8 mouse cellular contexts compared by ENCODE assay signal in the genomic region with DNA sequence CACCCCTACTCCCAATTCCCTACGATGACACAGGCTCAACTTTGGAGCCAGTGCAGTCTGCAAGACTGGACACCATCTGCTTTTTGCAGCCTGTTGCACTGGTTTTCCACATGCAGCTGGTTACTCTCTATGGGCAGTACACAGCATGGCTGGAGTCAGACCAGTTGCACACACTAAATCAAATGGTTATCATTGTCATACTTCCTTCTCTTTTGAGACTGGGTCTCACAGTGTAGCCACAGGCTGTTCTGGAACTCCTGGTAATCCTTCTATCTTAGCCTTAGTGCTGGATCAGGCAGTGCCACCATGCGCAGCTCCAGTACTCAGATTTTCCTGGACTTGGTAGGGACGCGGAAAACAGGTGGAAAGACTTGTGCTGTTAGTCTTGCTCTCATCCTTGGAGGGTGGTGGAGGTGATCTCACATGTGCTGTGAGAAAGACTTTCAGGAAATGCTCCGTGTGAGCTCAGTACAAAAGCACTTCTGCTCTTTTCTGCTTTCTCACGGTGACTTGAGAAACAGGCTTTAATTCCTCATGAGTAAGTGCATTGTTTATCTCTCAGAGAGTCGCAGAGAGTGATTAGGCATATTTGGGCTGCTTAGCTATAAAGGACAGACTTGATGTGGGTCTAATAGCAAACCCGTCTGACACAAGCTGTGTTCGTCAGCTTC. TPM values are rescaled to one million over a fixed set of nuclear protein-coding genes. Genes with fewer than 3 reads are reported as not detected.
DNase-seq lines count a peak whose midpoint lies in the region; ATAC-seq and TF ChIP-seq lines count a peak whose summit lies in the region.

No protein-coding gene starts in this region.

- H3K4me3 ChIP-seq in kidney, postnatal 0 days (replicated peaks; ENCODE audit: low read depth, low read length): peak overlapping the region; percentile 72
- peak overlapping the region; percentile 79 for H3K4me3 ChIP-seq in hindbrain, embryonic 16.5 days (ENCODE audit: low read length)
- peak overlapping the region; percentile 67 for H3K4me3 ChIP-seq in midbrain, embryonic 11.5 days (ENCODE audit: low read depth, low read length)

- no peaks in the 10 kb centered on the region for H3K27me3 ChIP-seq in kidney, postnatal 0 days (ENCODE audit: insufficient read depth, low read length)
- H3K27me3 ChIP-seq in hindbrain, embryonic 16.5 days (replicated peaks; ENCODE audit: control insufficient read depth, insufficient read depth, low read length): no peaks in the 10 kb centered on the region
- H3K27me3 ChIP-seq in midbrain, embryonic 11.5 days (ENCODE audit: control insufficient read depth, insufficient read depth, low read length): 0 out of 2 replicates have a peak, but pooled peaks cover 2% of the 10 kb centered on the region

- H3K36me3 ChIP-seq in kidney, postnatal 0 days (ENCODE audit: insufficient read depth, low read length): peaks cover 5% of the 10 kb centered on the region; the same call in 1 of the 2 replicates
- 0 out of 2 replicates have a peak, but pooled peaks cover 4% of the 10 kb centered on the region for H3K36me3 ChIP-seq in hindbrain, embryonic 16.5 days (ENCODE audit: control insufficient read depth, insufficient read depth, low read length)
- peaks cover 1% of the 10 kb centered on the region; the same call in 1 of the 2 replicates for H3K36me3 ChIP-seq in midbrain, embryonic 11.5 days (ENCODE audit: control insufficient read depth, insufficient read depth, low read length)

- TF ChIP-seq CTCF in kidney, postnatal 0 days (IDR thresholded peaks at IDR 0.05; ENCODE audit: low read depth): no peak

- H3K4me1 ChIP-seq in kidney, postnatal 0 days (replicated peaks; ENCODE audit: insufficient read depth, low read length): peaks cover 6% of the 10 kb centered on the region
- H3K4me1 ChIP-seq in hindbrain, embryonic 16.5 days (ENCODE audit: control insufficient read depth, insufficient read depth, low read depth, low read length): peaks cover 13% of the 10 kb centered on the region
- peaks cover 12% of the 10 kb centered on the region for H3K4me1 ChIP-seq in midbrain, embryonic 11.5 days (ENCODE audit: control insufficient read depth, insufficient read depth, low read length)

- H3K9ac ChIP-seq in kidney, postnatal 0 days (ENCODE audit: low read depth, low read length): peak overlapping the region; percentile 63
- peak overlapping the region; percentile 78 for H3K9ac ChIP-seq in hindbrain, embryonic 16.5 days (ENCODE audit: low read depth, low read length)
- peak overlapping the region; percentile 78 for H3K9ac ChIP-seq in midbrain, embryonic 11.5 days (ENCODE audit: low read length)

- H3K4me2 ChIP-seq in kidney, postnatal 0 days (ENCODE audit: low read length): peak overlapping the region; percentile 82
- H3K4me2 ChIP-seq in hindbrain, embryonic 16.5 days (ENCODE audit: low read length): peak overlapping the region; percentile 94
- H3K4me2 ChIP-seq in midbrain, embryonic 11.5 days: peak overlapping the region; percentile 97

- no peaks in the 10 kb centered on the region for H3K9me3 ChIP-seq in kidney, postnatal 0 days (replicated peaks; ENCODE audit: low read length)
- no peaks in the 10 kb centered on the region for H3K9me3 ChIP-seq in hindbrain, embryonic 16.5 days (ENCODE audit: control insufficient read depth, low read length)
- no peaks in the 10 kb centered on the region for H3K9me3 ChIP-seq in midbrain, embryonic 11.5 days (ENCODE audit: control insufficient read depth, low read length)

- no peak; the same call in 1 of the 2 replicates for ATAC-seq in kidney, postnatal 0 days (replicated peaks; ENCODE audit: low FRiP score, low read depth)
- ATAC-seq in hindbrain, embryonic 16.5 days: peak; percentile 55; the same call in 1 of the 2 replicates
- no peak; the same call in 1 of the 2 replicates for ATAC-seq in midbrain, embryonic 11.5 days (ENCODE audit: low FRiP score)

- no peak for DNase-seq in kidney, postnatal 0 days (ENCODE audit: low spot score)
- DNase-seq in kidney, adult 18-20 months: no peak
- peak; percentile 86 for DNase-seq in c-Kit-positive CD71-positive TER-119-positive erythroid progenitor cells, embryonic 14.5 days (ENCODE audit: low spot score)
- DNase-seq in midbrain, embryonic 11.5 days (ENCODE audit: low spot score, missing footprints): no peak
- DNase-seq in frontal cortex, postnatal 25 days (ENCODE audit: low spot score in 2 of 2): no peak
- DNase-seq in ovary, adult 18-20 months (ENCODE audit: low spot score): no peak
- DNase-seq in layer of hippocampus, adult 9-11 months: no peak

- H3K27ac ChIP-seq in kidney, postnatal 0 days: peak overlapping the region; percentile 81
- peak overlapping the region; percentile 85 for H3K27ac ChIP-seq in hindbrain, embryonic 16.5 days (ENCODE audit: low read depth, low read length)
- H3K27ac ChIP-seq in midbrain, embryonic 11.5 days (ENCODE audit: low read depth, low read length): 0 out of 2 replicates have a peak overlapping the region, but pooled peaks have one; percentile 54

- WGBS in kidney, postnatal 0 days: 33% methylated on average over 9 of the region's 9 CpGs
- 26% methylated on average over 9 of the region's 9 CpGs for WGBS in hindbrain, embryonic 16.5 days
- WGBS in midbrain, embryonic 11.5 days: 32% methylated on average over 9 of the region's 9 CpGs

RNA-seq across cellular contexts. Expression of a gene that starts 0.7 kb away (rescaled TPM):
- polyA plus RNA-seq in kidney, postnatal 0 days (2015; fragmentation: Nextera tagmentation; extraction: Ambion mirVana): 420 and 440 TPM in 2 replicates
- 276 and 284 TPM in 2 replicates for polyA plus RNA-seq in hindbrain, embryonic 16.5 days (2015; fragmentation: Nextera tagmentation; extraction: Ambion mirVana)
- polyA plus RNA-seq in midbrain, embryonic 11.5 days (2014; fragmentation: Nextera tagmentation; extraction: Ambion mirVana): 386 and 400 TPM in 2 replicates

RNA-seq across cellular contexts. Expression of a gene that starts 21.2 kb away (rescaled TPM):
- 50.0 and 52.0 TPM in 2 replicates for polyA plus RNA-seq in kidney, postnatal 0 days (2015; fragmentation: Nextera tagmentation; extraction: Ambion mirVana)
- 51.8 and 55.2 TPM in 2 replicates for polyA plus RNA-seq in hindbrain, embryonic 16.5 days (2015; fragmentation: Nextera tagmentation; extraction: Ambion mirVana)
- 34.0 and 36.1 TPM in 2 replicates for polyA plus RNA-seq in midbrain, embryonic 11.5 days (2014; fragmentation: Nextera tagmentation; extraction: Ambion mirVana)

RNA-seq across cellular contexts. Expression of a gene that starts 36.6 kb away (rescaled TPM):
- polyA plus RNA-seq in kidney, postnatal 0 days (2015; fragmentation: Nextera tagmentation; extraction: Ambion mirVana): 2.2 and 2.3 TPM in 2 replicates
- 226 and 245 TPM in 2 replicates for polyA plus RNA-seq in hindbrain, embryonic 16.5 days (2015; fragmentation: Nextera tagmentation; extraction: Ambion mirVana)
- 5.8 and 5.9 TPM in 2 replicates for polyA plus RNA-seq in midbrain, embryonic 11.5 days (2014; fragmentation: Nextera tagmentation; extraction: Ambion mirVana)

RNA-seq across cellular contexts. Expression of a gene that starts 45.0 kb away (rescaled TPM):
- polyA plus RNA-seq in kidney, postnatal 0 days (2015; fragmentation: Nextera tagmentation; extraction: Ambion mirVana): 15.8 and 17.3 TPM in 2 replicates
- 96.3 and 104 TPM in 2 replicates for polyA plus RNA-seq in hindbrain, embryonic 16.5 days (2015; fragmentation: Nextera tagmentation; extraction: Ambion mirVana)
- polyA plus RNA-seq in midbrain, embryonic 11.5 days (2014; fragmentation: Nextera tagmentation; extraction: Ambion mirVana): 31.2 and 31.9 TPM in 2 replicates

RNA-seq across cellular contexts. Expression of a gene that starts 51.1 kb away (rescaled TPM):
- polyA plus RNA-seq in kidney, postnatal 0 days (2015; fragmentation: Nextera tagmentation; extraction: Ambion mirVana): 3.6 and 5.1 TPM in 2 replicates
- polyA plus RNA-seq in hindbrain, embryonic 16.5 days (2015; fragmentation: Nextera tagmentation; extraction: Ambion mirVana): 2.8 and 4.5 TPM in 2 replicates
- polyA plus RNA-seq in midbrain, embryonic 11.5 days (2014; fragmentation: Nextera tagmentation; extraction: Ambion mirVana): 7.4 and 7.8 TPM in 2 replicates

Comparison
In these comparisons a context has a peak if more than half of its experiments do, and no peak if none do; other contexts are left out.
1. RNA of a gene that starts 36.6 kb away (polyA plus RNA-seq): 226 to 245 TPM in hindbrain, embryonic 16.5 days; 5.8 to 5.9 TPM in midbrain, embryonic 11.5 days and 2.2 to 2.3 TPM in kidney, postnatal 0 days; every median in the first group is over 10 times any median in the second.
2. Peak in every context shown above with its lines, with median percentiles within 50 percentile points of each other: H3K27ac ChIP-seq, H3K4me2 ChIP-seq, H3K4me3 ChIP-seq and H3K9ac ChIP-seq.